Mouse (Mus musculus) urinary bladder, postnatal 10 days (tissue): ENCODE data around the gene Rubcn.
A peak's percentile ranks its signal among the peaks of the same experiment; 100 is the strongest.
"Not testable (repeated sequence)": the region's sequence is repeated elsewhere in the genome, so short reads cannot be mapped to it uniquely, and the experiment has no call there.

Experiments used
- DNase-seq: peaks from one replicate; pipeline ENCODE4 v3.0.0; 2022; ENCODE audit warnings: low spot score

Rubcn gene

DNA sequence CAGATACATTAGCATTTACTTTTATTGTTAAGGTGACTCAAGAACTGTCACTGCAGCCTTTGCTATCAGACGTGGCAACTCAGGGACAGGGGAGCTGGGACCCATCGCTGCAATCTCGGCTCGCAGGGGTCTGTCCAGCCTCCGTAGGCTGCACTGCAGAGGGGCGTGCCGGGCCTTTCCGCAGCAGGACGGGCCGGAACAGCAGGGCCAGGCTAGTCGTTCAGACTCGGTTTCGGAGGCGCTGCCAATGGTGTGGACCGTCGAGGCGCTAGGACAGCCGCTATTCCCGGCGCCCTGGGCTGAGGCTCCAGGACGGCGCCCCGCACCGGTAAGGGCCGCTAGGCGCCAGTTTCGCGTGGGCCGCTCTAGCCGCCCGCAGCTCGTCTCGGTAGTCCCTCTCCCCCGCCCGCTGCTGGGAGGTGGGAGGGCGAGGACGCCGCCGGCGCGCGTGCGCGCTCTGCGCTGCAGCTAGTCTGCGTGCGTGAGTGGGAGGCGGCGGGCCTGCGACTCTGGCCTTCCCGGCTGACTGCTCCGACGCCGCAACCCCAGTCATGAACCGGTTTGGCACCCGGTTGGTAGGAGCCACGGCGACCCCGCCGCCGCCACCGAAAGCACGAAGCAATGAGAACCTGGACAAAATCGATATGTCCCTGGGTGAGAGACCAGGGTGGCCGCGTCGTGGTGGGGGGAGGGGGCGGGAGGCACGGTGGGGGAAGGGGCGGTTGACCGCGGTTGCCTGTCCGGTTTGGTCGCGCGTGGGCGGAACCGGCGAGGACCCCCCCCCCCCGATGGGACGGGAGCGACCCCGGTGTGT lies at the start of gene Rubcn, which contains the start of gene Fyttd1:
Gene Rubcn (minus strand): TSS at position 424 of the 814 bp plus-strand sequence.
Gene Fyttd1 (plus strand): TSS at position 158 of the 814 bp plus-strand sequence.
- peak; percentile 84 for DNase-seq

DNA sequence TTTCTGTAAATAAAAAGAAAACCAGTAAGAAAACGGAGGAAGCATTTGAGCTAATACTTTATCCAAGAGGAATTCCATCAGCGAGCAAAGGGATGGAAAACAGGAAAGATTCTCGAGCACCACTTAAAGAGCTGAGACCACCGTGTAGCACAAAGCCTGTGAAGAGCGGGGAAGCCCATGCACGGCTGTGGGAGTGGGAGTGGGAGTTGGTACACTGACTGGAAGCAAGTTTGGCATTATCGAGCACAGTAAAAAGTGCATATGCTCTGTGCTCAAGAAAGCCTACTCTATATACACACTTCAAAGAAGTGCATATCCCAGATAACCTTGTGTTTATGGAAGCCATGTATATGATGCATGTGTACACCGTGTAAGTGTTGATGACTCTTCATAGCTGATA lies 49.5 kb upstream of the Rubcn start:
- DNase-seq = no peak

DNA sequence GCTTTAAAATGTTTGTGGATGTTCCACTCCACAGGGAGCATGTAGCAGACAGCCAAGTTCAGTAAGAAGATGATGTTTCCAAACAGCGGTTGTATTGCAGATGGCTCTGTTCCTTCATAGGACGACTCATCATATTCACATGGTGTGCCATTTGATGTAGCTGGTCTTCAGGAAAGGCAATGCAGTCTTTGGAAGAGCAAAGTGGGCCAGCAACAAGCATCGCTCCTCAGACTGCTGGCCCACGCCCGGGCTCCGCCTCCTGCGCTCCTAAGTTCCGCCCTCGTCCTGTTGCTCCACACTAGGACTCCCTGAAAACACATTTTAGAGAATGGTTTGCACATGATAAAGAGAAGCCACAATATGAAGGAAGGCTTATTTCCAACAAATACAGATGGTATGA lies 49.1 kb upstream of the Rubcn start:
- not testable (repeated sequence) for DNase-seq

DNA sequence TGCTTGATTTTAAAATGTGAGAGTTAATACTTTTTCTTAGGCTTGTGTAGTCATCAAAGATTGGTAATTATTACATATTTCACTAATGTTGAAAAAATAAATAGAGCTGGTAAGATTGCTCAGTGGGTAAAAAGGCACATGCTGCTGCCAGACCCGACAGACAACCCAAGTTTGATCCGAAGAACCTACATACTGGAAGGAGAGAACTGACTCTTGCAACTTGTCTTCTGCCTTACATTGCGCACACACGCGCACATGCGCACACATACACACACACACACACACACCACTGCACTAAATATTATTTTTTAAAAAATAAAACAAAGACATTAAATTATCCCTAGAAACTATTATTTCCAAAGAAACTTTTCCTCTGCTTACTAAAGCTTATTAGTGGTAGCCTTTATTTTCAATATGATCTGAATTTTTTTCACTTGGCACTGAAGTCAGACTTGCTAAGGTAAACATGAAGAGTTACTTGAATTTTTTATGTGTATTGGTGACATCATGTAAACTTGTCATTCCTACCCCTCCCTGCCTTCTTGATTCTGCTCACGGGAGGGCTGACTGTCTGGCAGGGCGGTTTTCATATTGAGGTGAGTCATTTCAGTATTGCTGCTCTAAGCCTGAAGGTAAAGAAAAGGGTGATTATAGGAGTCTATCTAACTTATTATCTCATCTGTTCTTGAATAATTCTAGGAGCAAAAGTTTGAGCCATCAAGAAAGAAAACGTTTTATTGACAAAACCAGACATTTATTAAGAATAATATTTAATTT lies 37.9 kb upstream of the Rubcn start:
- no peak for DNase-seq

DNA sequence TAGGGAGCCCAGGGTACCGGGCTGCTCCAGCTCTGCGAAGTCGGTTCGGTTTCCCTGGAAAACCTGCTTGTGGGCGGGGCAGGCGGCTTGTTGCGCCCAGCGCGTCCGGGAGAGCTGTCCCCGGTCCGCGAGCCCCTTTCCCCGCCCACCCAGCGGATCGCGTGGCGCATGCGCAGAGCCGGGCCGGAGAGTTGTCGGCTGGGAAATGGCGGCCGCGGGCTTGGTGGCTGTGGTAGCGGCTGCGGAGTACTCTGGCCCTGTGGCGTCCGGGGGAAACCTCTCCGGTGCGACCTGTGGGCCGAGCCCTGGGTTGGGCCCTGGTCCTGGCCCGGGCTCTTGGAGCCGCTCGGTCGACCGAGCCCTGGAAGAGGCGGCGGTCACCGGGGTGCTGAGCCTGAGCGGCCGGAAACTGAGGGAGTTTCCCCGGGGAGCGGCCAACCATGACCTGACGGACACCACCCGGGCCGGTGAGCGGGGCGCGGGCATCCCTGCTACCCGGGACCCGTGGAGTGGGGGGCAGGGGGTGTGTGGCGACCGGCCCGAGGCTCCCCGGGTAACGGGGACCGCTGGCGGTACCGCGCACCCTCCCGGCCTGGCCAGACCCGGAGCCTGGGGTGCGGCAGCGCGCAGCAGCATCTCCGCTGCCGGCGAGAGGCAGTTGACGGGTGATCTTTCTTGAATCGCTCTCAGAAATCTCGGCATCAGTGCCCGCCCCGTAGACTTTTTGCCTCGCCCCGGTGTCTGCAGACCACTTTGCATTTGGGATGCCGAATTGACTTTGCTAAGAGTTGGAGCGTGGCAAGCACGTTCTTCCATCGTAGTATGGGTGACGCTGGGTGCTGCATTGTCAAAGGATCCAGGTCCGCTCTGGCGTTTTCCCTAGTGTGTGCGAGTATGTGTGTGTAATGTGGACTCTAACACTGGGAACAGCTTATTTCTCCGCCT lies 36.6 kb upstream of the Rubcn start, which contains the start of gene Lrch3:
Gene Lrch3 (plus strand): TSS at position 164 of the 945 bp plus-strand sequence.
- peak; percentile 87 for DNase-seq

DNA sequence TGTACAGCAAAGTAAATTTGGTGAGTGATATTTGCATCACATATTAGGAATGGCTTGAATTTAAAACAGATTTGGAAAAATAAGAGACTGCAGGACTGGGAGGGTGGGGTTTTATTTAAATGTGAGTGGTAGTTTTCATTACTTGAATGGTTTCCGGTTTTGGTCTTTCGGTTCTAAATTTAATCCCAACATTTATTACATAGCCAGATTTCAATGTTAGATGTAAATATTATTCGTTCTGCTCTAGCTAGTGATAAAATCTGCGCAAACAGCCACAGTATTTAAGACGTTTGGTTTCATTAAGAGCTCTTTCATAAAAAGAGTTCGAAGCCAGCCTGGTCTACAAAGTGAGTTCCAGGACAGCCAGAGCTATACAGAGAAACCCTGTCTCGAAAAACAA lies 35.6 kb upstream of the Rubcn start:
- no peak for DNase-seq

DNA sequence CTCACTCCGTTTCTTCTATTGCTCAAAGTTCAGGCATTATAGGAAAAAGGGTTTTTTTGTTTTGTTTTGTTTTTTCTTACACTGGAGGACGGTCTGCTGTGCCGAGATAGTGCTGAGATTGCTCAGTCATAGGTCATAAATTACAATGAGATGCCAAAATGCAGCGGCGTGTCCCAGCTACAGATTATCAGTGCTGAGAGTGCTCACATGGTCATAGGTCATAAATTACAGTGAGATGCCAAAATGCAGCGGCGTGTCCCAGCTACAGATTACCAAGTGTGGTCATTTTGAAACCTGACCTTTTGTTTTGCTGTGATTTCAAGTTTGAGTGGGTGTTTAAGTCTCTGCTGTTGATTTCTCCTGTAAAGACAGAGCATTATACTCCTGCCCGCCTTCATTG lies 29.2 kb upstream of the Rubcn start:
- no peak for DNase-seq

DNA sequence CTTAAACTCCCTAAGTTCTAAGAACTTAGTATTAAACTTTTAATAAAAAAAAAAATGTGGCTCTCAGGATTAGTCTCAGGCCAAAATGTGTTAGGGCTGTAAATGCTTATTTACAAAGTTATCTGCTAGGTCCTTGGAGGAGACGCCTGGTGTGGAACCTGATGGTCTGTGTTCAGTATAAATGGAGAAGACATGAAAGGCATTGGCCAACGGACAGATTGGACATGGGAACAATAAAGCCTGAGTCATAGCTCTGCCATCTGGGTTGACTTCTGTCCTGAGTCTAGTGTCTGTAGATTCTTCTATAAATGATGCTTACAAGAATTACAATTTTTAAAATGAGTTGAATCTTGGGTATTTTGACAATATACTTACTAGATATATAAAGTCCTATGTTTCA lies 28.6 kb upstream of the Rubcn start:
- no peak for DNase-seq

DNA sequence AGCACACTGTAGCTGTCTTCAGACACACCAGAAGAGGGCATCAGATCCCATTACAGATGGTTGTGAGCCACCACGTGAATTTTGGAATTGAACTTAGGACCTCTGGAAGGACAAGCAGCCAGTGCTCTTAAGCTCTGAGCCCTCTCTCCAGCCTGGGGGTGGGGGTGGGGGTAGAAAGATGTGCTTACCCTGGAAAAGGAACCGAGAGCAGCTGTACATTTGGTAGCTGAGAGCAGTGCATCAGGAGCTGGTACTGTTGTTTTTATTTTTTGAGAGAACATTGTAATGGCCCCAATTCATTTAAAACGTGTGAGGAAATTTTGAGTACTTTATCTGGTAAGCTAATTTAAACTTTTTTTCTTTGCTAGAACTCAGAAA lies 24.5 kb upstream of the Rubcn start:
- no peak for DNase-seq

DNA sequence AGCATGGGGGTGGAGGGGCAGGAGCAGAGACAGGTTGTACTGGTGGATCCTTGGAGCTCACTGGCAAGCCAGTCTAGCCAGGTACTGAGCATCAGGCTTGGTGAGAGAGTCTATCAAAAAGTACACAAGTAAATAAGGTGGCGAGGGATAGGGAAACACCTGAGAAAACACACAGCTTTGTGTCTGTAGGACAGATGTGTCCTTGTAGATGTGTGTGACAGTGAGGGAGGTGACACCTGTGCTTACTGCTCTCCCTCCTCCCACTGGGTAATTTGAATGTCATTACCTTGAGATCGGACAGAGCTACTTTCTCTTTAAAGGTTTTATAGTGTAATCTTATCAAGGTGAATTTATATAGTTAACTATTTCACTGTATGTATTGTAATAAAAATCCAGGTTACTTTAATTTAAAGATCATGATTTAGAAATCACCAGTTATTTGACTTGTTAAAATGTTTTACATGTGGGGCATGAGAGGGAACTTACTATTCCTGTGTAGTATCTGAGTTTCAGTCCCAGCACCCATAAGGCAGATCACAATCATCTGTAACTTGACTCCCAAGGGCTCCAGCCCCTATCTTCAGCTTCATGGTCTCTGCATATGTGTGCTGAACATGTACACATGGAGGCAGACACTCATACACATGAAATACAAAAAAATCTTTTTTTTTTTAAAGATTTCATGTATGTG lies 23.9 kb upstream of the Rubcn start:
- no peak for DNase-seq

DNA sequence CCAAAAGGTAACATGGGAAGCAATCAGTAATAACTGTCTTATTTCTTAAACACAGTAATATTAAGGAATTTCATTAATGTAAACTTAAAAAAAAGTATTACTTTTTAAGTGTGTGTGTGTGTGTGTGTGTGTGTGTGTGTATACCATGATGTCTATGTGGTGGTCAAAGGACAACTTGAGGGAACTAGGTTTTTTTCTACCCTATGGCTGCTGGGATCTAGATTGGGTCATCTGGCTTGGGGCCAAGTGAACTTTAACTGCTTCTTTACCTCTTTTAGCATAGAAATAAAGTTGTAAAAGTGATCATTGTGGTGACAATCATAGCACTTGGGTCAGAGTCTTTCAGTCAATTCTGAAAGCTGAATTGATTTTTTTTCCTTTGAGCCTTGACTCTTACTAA lies 18.6 kb upstream of the Rubcn start:
- no peak for DNase-seq

DNA sequence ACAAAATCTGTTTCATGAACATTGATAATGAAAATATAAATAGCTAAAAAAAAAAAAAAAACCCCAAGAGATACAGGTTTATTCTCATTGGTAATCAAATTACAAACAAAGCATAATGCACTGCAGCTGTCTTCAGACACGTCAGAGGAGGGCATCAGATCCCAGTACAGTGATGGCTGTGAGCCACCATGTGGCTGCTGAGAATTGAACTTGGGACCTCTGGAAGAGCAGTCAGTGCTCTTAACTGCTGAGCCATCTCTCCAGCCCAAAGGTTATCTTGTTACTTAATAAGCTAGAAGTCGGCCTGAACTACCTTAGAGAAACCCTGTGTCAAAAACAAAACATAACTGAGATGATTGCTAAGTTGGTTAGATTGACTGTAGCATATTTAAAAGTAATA lies 12.3 kb upstream of the Rubcn start:
- no peak for DNase-seq

DNA sequence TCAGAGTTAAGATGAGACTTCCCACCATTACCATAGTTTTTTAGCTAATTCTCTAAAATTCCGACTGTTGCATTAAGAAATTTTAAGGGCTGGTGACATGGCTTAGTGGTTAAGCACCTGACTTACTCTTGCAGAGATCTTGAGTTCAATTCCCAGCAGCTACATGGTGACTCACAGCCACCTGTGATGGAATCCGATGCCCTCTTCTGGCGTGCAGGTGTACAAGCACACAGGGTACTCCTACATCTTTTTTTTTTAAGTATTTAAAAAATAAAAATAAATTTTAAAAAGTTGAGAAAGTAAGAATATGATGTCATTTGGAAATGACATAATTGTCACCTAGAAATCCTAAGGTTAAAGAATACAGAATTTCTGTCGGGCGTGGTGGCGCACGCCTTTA lies 10.4 kb upstream of the Rubcn start:
- no peak for DNase-seq

DNA sequence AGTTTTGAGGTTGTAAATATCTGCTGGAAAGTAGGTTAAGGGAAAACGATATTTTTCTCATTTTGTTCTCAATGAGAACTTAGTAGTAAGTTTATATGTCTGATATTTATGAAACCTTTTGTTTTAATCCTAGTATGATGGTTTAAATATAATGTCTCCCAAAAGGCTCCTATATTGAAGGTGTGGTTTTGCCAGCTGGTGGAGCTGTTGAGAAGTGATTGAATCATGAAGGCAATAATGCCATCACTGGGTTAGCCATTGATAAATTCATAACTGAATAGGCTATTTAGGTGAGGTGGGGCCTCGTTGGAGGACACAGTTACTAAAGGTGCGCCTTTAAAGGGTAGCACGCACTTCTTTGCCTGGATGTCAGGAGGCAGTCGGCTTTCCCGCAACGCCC lies 4.0 kb upstream of the Rubcn start:
- DNase-seq = no peak

DNA sequence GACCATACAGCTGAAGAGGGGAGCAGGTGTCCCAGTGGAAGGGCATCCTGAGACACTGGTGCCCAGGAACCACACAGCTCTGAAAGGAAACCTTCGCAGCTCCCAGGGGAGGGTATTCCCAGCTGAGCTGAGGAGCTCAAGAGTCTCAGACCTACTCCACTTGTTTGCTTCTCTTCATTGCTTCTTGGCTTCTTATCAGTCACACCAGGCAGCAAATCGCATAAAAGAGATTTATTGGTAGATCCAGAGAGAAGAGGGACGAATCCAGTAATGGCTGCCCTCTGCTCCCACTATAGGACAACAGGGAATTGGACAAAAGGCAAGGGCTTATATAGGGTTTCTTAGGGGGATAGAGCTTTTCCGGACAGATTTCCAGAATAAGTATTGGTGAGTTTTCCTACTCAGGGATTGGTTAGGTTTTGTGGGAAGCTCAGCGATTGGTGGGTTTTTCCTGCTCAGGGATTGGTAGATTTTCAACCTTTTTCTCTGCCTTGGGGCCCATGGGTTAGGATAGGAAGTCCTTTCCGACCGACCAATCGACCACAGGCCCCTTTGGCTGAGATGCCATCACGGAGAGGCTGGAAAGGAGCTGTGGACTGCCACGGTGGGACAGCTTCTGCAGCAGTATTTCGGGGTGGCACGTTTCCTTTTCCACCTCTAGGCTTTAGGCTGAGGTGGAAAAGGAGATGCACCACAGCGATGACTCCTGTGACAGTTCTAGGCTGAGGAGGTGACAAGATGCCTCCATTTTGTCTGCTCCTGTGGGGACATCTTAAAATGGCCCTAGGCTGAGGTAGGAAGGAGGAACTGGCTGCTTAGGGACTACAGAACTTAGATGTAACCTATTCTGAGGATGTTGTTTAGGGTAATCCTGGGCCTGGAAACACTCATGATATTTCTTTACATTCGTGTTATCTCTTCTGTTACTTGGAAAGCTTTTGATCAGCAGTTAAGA lies 1.7 kb upstream of the Rubcn start:
- no peak for DNase-seq

DNA sequence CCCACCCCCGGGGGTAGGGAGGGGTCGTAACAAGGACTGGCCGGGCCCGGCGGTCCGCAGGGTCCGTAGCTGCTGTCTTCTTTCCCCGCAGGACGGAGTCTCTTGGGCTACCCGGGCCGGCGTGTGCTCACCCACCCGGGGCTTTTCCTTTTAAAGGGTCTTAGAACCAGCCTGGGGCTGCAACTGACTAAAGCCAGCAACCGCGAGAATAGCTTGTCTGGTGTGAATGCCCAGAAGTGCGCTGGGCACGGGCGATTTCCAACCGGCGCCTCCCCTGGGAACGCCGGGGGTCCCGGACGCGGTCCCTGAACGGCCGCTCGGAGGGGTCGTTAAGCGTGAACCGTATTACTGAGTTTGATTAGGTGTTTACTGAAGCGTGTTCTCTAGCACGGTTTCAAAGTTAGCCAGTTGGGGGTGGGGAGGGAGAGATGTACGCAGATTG lies 612 bp upstream of the Rubcn start:
- no peak for DNase-seq

DNA sequence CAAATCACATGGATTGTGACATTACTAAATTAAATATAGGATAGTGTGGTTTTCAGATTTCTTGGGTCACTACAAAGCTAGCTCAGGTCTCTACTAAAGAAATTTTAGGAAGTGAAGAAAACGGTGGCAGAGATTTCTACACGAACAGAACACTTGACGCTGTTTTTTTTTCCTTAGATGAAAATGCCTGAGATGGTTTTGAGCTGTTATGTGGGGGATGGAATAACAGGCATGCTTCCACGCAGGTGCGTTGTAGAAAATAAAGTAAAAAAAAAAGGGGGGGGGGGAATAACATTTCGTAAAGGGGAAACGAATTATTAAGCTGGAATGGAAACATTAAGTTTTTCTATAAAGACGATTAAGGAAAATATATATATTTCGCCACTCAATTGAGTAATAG lies 735 bp downstream of the Rubcn start:
- DNase-seq = no peak

DNA sequence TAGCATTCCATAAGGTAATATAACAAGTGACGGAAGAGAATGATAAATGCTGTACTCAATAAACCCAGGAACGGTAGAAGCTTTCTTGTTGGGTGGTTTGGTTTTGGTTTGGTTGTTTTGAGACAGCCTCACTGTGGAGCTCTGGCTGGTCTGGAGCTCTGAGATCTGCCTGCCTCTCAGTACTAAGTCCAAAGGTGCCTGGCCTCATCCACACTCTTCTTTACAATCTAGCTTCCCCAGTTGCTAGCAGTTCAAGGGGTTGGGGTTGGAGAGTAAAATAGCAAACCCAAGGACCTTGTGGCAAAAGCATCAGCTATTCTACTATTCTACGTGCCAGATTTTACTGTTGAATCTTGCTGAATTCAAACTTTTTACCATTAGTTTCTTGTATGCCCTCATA lies 1.7 kb downstream of the Rubcn start:
- DNase-seq = no peak

DNA sequence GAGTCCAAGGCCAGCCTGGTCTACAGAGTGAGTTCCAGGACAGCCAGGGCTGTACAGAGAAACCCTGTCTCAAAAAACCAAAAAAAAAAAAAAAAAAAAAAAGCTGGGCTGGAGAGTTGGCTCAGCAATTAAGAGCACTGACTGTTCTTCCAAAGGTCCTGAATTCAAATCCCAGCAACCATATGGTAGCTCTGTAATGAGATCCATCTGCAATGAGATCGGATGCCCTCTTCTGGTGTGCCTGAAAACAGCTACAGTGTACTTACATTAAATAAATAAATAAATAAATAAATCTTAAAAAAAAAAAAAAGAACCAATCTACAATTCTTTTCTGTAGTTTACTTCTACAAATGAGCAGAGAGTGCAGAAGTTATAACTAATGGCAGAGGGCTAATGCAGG lies 2.3 kb downstream of the Rubcn start:
- not testable (repeated sequence) for DNase-seq

DNA sequence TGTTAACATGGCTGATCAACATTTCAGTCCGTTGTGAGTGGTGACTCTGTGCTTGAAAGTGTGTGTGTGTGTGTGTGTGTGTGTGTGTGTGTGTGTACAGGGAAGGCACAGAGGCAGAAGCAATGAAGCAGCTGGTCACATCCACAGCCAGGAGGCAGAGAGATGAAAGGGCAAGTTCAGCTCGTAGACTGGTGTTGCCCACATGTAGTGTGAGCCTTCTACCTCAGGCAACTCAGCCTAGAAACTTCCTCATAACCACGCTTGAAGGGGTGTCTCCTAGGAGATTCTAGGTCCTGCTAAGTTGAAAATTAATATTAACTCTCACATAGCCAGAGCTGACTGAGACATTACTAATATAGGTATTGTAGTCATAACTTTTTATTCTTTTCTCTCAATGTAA lies 4.2 kb downstream of the Rubcn start:
- no peak for DNase-seq
